Mouse (Mus musculus) 3134 (cell line): ENCODE data around the gene Ugt1a10.
"Not testable (repeated sequence)": the region's sequence is repeated elsewhere in the genome, so short reads cannot be mapped to it uniquely, and the experiment has no call there.

Experiments
- DNase-seq: peaks from one replicate; pipeline ENCODE4 v3.0.0-alpha.2; 2011; ENCODE audit warnings: low spot score; ENCODE audit not compliant: insufficient read length; ENCODE audit errors: extremely low read depth

Ugt1a10 gene

GRCm38 (mm10) chr1:88136646-88137045 is 81.5 kb downstream of the Ugt1a10 start:
- no peak for DNase-seq

- no peak for DNase-seq
These were observed 82.1 kb downstream of the Ugt1a10 start for GRCm38 (mm10) chr1:88137264-88137663.

- no peak for DNase-seq
These were observed 83.0 kb downstream of the Ugt1a10 start for GRCm38 (mm10) chr1:88138145-88138544.

- DNase-seq = not testable (repeated sequence)
These were observed 85.3 kb downstream of the Ugt1a10 start for GRCm38 (mm10) chr1:88140492-88140891.

GRCm38 (mm10) chr1:88143966-88144675 is 88.9 kb downstream of the Ugt1a10 start:
- peak; percentile 19 for DNase-seq

DNA sequence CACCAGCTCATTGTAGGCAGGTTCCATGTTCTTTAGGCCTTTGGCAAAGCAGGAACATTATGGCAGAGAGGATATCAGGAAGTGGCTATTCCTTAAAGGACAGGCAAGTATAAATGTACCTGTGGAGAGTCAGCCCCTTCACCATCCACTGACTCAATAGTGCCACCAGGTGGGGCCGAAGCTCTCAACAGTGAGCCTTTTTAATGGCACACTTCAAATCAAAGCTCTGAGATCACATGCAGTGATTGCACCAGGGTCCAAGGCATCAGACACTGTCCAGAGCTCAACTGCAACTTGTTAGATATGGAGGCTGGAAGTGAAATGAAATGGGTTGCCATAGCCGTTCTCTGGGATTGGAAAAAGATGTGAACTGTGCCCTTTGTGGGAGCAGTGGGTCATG is 90.1 kb downstream of the Ugt1a10 start:
- not testable (repeated sequence) for DNase-seq

DNA sequence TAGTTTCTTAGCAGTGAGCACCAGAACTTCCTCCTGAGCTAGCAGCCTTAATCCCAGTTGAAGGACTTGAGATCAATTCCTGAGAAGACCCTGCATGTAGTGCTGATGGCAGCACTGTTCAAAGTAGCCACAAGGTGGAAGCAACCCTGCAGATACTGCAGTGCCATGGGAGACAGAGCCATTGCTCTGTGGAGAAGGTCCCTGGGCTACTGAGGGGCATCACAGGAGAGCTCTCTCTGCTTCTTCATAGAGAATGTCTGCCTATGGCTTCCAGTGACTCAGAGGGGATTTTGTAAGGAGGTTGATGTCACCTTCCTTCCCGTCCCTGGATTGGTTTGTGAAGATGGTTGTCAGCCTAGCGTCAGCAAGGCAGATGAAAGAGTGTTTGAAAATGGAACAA is 94.9 kb downstream of the Ugt1a10 start:
- not testable (repeated sequence) for DNase-seq

DNA sequence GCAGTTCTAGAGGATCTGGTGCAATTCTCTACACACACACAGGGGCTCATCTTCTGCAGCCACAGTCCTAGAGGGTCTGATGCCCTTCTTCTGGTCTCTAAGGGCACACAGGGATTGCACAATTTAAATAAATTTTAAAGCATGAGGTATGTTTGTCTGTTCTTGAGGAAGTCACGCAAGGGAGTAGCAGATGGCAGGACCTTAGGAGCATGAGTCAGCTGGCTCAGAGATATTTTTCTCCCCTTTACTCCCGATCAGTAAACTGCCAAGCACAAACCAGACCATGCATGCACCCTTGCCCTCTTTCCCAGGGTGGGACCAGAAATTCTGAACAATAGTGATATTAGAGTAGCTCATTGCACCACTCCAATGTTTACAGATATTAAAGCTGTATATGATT is 103.2 kb downstream of the Ugt1a10 start:
- no peak for DNase-seq

DNA sequence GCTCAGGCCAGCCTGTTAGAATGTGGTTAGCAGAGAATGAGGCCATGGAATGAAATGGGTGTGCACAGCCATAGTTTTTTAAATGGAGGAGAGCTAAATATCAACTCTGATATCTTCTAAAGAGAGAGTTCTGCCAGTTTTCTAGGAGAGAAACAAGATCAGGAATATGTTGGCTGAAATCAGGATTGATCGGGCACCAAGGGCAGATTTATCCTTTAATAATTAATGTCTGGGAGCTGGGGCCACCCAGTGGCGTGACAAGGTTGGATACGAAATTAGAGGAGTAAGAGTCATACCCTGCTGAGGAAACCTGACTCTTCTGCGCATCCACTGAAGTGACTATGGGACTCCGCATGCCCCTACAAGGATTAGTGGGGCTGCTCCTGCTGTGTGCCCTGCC is 110.5 kb downstream of the Ugt1a10 start, which contains the start of gene Ugt1a5:
Ugt1a5 (plus strand) TSS at position 302 of the 400 bp plus-strand sequence.
- no peak for DNase-seq

GRCm38 (mm10) chr1:88172190-88172589 is 117.0 kb downstream of the Ugt1a10 start:
- DNase-seq = not testable (repeated sequence)

DNA sequence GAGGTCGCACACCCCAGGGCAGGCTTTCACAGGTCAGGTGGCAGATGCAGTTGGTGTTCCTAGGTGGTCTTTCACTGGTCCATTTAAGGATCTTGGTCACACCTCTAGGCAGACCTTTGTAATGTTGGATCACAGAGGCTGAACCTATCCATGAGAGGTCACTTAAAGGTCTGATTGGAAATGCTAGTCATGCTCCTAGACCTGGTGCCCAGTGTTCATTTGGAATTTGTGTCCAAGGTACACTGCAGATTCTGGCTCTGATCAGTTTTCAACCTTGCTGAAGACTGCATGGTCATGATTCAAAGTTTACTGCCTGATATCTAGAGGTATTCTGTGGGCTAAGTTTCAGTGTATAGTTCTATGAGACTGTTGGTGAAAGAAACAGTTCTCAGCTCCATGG is 124.5 kb downstream of the Ugt1a10 start:
- DNase-seq = no peak

DNA sequence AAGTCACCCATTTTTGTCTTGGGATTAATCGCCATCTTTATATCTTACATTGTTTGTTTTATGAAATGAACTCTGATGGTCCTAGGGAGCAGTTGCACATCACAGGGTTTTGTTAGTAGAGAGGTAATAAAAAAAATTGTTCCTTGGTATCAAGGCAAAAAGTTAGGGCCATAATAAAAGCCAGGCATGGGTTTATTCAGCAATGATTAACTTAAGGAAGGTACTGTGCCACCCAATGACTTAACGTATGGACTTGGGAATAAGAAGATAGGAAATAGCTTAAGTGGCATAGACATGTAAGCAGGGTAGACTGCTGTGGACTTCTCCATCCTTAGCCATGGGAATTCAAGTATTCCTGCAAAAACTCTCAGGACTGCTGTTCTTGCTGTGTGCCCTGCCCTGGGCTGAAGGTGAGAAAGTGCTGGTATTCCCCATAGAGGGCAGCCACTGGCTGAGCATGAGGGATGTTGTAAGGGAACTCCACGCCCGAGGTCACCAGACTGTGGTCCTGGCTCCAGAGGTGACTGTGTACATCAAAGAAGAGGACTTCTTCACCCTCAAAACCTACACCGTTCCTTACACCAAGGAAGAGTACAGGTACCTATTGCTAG is 131.2 kb downstream of the Ugt1a10 start:
- DNase-seq = no peak

DNA sequence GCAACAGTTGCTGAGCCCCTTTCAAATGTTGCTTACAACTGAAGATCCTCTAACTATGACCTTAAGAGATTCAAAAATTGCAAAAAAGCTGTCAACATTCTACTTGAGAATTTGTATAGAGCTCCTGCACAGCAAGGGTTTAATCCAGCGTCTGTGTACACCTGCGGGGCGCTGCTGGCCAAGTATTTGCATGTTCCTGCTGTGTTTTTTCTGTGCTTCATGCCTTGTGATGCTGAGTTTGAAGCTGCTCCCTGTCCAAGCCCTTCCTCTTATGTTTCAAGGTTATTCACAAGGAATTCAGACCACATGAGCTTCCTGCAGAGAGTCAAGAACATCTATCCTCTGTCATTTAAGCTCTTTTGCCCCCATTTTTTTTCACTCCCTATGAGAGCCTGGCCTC is 136.9 kb downstream of the Ugt1a10 start:
- DNase-seq = no peak

GRCm38 (mm10) chr1:88195687-88196086 is 140.5 kb downstream of the Ugt1a10 start:
- no peak for DNase-seq

DNA sequence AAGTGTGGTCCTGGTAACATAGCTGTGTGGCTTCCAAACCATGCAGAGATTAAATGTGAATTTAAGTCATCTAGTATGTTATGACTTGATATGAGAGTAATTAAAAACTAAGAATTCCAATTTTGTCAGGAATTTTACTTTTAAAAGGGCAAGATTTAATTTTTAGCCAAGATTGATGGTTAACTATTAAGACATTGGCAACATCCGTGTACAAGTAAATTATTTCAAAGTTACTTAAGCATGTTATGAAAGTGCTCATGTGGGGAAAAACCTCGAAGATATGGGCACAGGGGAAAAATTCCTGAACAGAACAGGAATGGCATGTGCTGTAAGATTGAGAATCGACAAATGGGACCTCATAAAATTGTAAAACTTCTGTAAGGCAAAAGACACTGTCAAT is 142.3 kb downstream of the Ugt1a10 start:
- no peak for DNase-seq

DNA sequence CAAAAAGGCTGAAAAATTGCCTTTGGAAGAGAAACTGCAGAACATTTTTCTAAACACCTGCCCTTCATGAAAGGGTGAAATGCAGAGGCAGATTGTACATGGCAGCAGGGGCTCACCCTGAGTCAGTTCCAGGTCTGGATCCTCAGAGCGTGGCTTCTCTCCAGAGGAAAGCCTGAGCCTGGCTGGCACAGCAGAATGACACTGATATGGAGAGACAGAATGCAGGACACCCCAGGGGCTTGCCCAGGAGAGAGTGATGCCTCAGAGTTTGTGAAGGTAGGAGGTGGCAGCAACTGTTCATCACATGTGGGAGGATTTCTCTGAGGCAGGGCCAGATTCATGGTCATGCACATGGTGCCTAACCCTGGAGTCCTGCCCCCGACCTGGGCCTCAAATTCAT is 144.8 kb downstream of the Ugt1a10 start:
- no peak for DNase-seq

DNA sequence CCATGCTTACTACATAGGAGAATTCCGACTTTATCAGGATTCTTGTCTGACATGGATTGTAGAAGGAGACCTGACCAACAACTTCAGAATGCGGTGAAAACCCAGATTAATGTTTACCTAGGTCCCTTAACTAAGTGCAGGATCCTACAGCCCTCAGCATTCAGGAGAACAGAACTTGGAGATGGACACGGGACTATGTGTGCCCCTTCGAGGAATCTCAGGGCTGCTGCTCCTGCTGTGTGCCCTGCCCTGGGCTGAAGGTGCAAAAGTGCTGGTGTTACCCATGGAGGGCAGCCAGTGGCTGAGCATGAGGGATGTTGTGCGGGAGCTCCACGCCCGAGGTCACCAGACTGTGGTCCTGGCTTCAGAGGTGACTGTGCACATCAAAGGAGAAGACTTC is 145.3 kb downstream of the Ugt1a10 start, which contains the start of gene Ugt1a2:
Ugt1a2 (plus strand) TSS at position 146 of the 400 bp plus-strand sequence.
- DNase-seq = no peak

DNA sequence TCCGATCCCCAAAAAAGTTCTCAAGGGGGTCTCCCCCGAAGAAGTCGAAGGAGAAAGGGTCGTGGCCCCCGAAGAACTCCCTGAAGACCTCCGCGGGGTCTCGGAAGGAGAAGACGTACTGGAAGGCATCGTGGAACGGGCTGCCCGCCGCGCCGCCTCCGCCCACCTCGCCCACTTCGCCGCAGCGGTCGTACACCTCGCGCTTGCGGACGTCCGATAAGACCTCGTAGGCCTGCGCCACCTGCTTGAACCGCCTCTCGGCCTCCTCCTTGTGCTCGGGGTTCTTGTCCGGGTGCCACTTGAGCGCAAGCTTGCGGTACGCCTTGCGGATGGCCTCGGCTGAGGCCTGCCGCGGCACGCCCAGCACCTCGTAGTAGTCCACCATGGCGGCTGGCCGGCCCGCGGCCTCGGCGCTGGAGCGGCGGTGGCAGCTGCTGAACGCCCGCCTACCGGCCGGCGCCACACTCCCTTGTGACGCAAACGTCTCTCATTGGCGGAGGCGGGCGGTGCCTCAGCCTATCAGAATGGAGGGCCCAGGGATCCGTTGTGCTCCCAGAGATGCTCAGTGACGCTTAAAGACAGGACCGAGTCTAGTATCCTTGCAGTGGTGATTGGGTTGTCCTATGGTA is 150.2 kb downstream of the Ugt1a10 start, which contains the start of gene Dnajb3:
Dnajb3 (minus strand) TSS at position 489 of the 629 bp plus-strand sequence.
- peak; percentile 13 for DNase-seq

- DNase-seq = no peak
These were observed 151.8 kb downstream of the Ugt1a10 start for GRCm38 (mm10) chr1:88206843-88207479.

- peak; percentile 4 for DNase-seq
These were observed 156.6 kb downstream of the Ugt1a10 start, which contains the start of gene Ugt1a1 for GRCm38 (mm10) chr1:88211812-88212211. TSS of gene Ugt1a1 (plus strand) at chr1:88211959.
